ENCODE assay signal across 10 mouse cellular contexts in genomic region chrX:48383643-48384042, GRCm38 (mm10). TPM values are rescaled to one million over a fixed set of nuclear protein-coding genes. Genes with fewer than 3 reads are reported as not detected.
DNase-seq lines count a peak whose midpoint lies in the region; ATAC-seq and TF ChIP-seq lines count a peak whose summit lies in the region.
"Had no signal": no experiment of that assay in that cellular context is flagged by ENCODE, and none has a peak within 500 bp of the region (broad histone marks: within the 10 kb centered on the region; RNA-seq: fewer than 3 reads in every experiment).

No protein-coding gene starts in this region.

- DNase-seq in forebrain, embryonic 14.5 days (ENCODE audit: low spot score): peak; percentile 29
- DNase-seq in testis, postnatal 14 days (ENCODE audit: low spot score): no peak
- peak; percentile 48 to 52 for DNase-seq in cerebellum, postnatal 36 days
- DNase-seq in heart, postnatal 4 days: peak; percentile 70
- peak; percentile 63 for DNase-seq in lung, postnatal 14 days
- DNase-seq in spleen, postnatal 14 days (ENCODE audit: low spot score in 2 of 2): peak; percentile 30 to 48

- WGBS in forebrain, embryonic 14.5 days: 50% methylated on average over 7 of the region's 7 CpGs
- 49% methylated on average over 7 of the region's 7 CpGs for WGBS in forebrain, embryonic 15.5 days

- TF ChIP-seq POLR2A in testis, adult 2 months (IDR thresholded peaks at IDR 0.05; ENCODE audit: control insufficient read depth, low read depth, low read length): no peak

- TF ChIP-seq CTCF in testis, adult 2 months (IDR thresholded peaks at IDR 0.05; ENCODE audit: control insufficient read depth, insufficient read depth, insufficient replicate concordance, low read depth, low read length): peak; percentile 41; the same call in 1 of the 2 replicates

- H3K4me3 ChIP-seq in forebrain, embryonic 14.5 days (ENCODE audit: low read depth, low read length): no peak overlapping the region
- H3K4me3 ChIP-seq in forebrain, embryonic 15.5 days: no peak overlapping the region
- no peak overlapping the region for H3K4me3 ChIP-seq in testis, adult 2 months (ENCODE audit: control insufficient read depth, low read depth, low read length)
- H3K4me3 ChIP-seq: hindbrain, embryonic 15.5 days; neural tube, embryonic 12.5 days had no signal

- H3K4me2 ChIP-seq in forebrain, embryonic 14.5 days (ENCODE audit: low read length): no peak overlapping the region
- no peak overlapping the region for H3K4me2 ChIP-seq in forebrain, embryonic 15.5 days (replicated peaks)
- H3K4me2 ChIP-seq: hindbrain, embryonic 15.5 days; neural tube, embryonic 12.5 days had no signal

- ATAC-seq in forebrain, embryonic 14.5 days: no peak
- ATAC-seq in forebrain, embryonic 15.5 days (replicated peaks): no peak

- H3K27ac ChIP-seq in forebrain, embryonic 14.5 days (ENCODE audit: low read depth, low read length): no peak overlapping the region
- no peak overlapping the region for H3K27ac ChIP-seq in forebrain, embryonic 15.5 days (replicated peaks)
- H3K27ac ChIP-seq in testis, adult 2 months (ENCODE audit: control insufficient read depth, insufficient read depth, low read depth, low read length): no peak overlapping the region
- H3K27ac ChIP-seq: hindbrain, embryonic 15.5 days; neural tube, embryonic 12.5 days had no signal

- H3K9ac ChIP-seq in forebrain, embryonic 14.5 days (ENCODE audit: low read length): no peak overlapping the region
- no peak overlapping the region for H3K9ac ChIP-seq in forebrain, embryonic 15.5 days (replicated peaks)
- H3K9ac ChIP-seq: hindbrain, embryonic 15.5 days; neural tube, embryonic 12.5 days had no signal

- H3K9me3 ChIP-seq in forebrain, embryonic 14.5 days (replicated peaks; ENCODE audit: control insufficient read depth, low read length): no peaks in the 10 kb centered on the region
- H3K9me3 ChIP-seq in forebrain, embryonic 15.5 days: no peaks in the 10 kb centered on the region
- H3K9me3 ChIP-seq: hindbrain, embryonic 15.5 days; neural tube, embryonic 12.5 days had no signal

- no peaks in the 10 kb centered on the region for H3K4me1 ChIP-seq in forebrain, embryonic 14.5 days (ENCODE audit: control insufficient read depth, insufficient read depth, low read length)
- peaks cover 4% of the 10 kb centered on the region; the same call in 1 of the 2 replicates for H3K4me1 ChIP-seq in forebrain, embryonic 15.5 days
- H3K4me1 ChIP-seq in testis, adult 2 months (ENCODE audit: control insufficient read depth, insufficient read depth, low read length): no peaks in the 10 kb centered on the region
- H3K4me1 ChIP-seq: hindbrain, embryonic 15.5 days; neural tube, embryonic 12.5 days had no signal

- peaks cover 53% of the 10 kb centered on the region for H3K36me3 ChIP-seq in forebrain, embryonic 14.5 days (ENCODE audit: control insufficient read depth, insufficient read depth, low read length)
- peaks cover 20% of the 10 kb centered on the region for H3K36me3 ChIP-seq in forebrain, embryonic 15.5 days
- H3K36me3 ChIP-seq in testis, adult 2 months (ENCODE audit: control insufficient read depth, insufficient read depth, low read length): no peaks in the 10 kb centered on the region

- H3K27me3 ChIP-seq in forebrain, embryonic 14.5 days (replicated peaks; ENCODE audit: control insufficient read depth, insufficient read depth, low read length): no peaks in the 10 kb centered on the region
- no peaks in the 10 kb centered on the region for H3K27me3 ChIP-seq in forebrain, embryonic 15.5 days
- H3K27me3 ChIP-seq in testis, adult 2 months (ENCODE audit: control insufficient read depth, insufficient read depth, low read length): no peaks in the 10 kb centered on the region
- H3K27me3 ChIP-seq: hindbrain, embryonic 15.5 days; neural tube, embryonic 12.5 days had no signal

RNA-seq across cellular contexts. Expression of gene Bcorl1, which starts 42.5 kb away (rescaled TPM):
- polyA plus RNA-seq in forebrain, embryonic 14.5 days (2014; fragmentation: Nextera tagmentation; extraction: Ambion mirVana): 4.7 and 6.6 TPM in 2 replicates
- polyA plus RNA-seq in forebrain, embryonic 15.5 days (2015; fragmentation: Nextera tagmentation; extraction: Ambion mirVana): 6.5 and 7.5 TPM in 2 replicates
- polyA plus RNA-seq in testis, adult 2 months (2012; rRNA removed): 4.2 and 4.6 TPM in 2 replicates
- total RNA-seq in heart, postnatal 4 days (2021): 10 to 100 TPM; 10.2 to 11.4 TPM
